Mouse (Mus musculus): ENCODE results near the gene Gse1. TPM values are rescaled to one million over a fixed set of nuclear protein-coding genes. Genes with fewer than 3 reads are reported as not detected.

The Gse1 gene
- polyA plus RNA-seq, 1 experiment from 2014 or later: 31.3 TPM

GRCm38 (mm10) chr8:120264388-120264943 lies 36.2 kb downstream of the Gse1 start:
- no peaks in the 10 kb centered on the region for H3K36me3 ChIP-seq
- 34% methylated on average over 13 of the region's 13 CpGs for WGBS

GRCm38 (mm10) chr8:120264944-120265453 lies 36.7 kb downstream of the Gse1 start:
- peak overlapping the region; percentile 97 for H3K27ac ChIP-seq (replicated peaks)
- peaks cover 66% of the 10 kb centered on the region for H3K4me1 ChIP-seq
- no peaks in the 10 kb centered on the region for H3K9me3 ChIP-seq
- H3K27me3 ChIP-seq: no peaks in the 10 kb centered on the region
- ATAC-seq (replicated peaks): peak; percentile 80
- peak overlapping the region; percentile 8; the same call in 1 of the 2 replicates for H3K4me3 ChIP-seq
- 2% methylated on average over 16 of the region's 16 CpGs for WGBS
- H3K4me2 ChIP-seq (replicated peaks): peak overlapping the region; percentile 37
- H3K9ac ChIP-seq (replicated peaks): no peak overlapping the region
- H3K36me3 ChIP-seq: no peaks in the 10 kb centered on the region

More at GRCm38 (mm10) chr8:120264388-120264943, 36.2 kb downstream of the Gse1 start:
- H3K9me3 ChIP-seq: no peaks in the 10 kb centered on the region
- H3K4me3 ChIP-seq: peak overlapping the region; percentile 8; the same call in 1 of the 2 replicates
- H3K9ac ChIP-seq (replicated peaks): no peak overlapping the region
- no peaks in the 10 kb centered on the region for H3K27me3 ChIP-seq
- H3K4me2 ChIP-seq (replicated peaks): peak overlapping the region; percentile 37
- H3K27ac ChIP-seq (replicated peaks): peak overlapping the region; percentile 97
- no peak; the same call in 1 of the 2 replicates for ATAC-seq (replicated peaks)
- H3K4me1 ChIP-seq: peaks cover 62% of the 10 kb centered on the region

GRCm38 (mm10) chr8:120265471-120265870 lies 37.2 kb downstream of the Gse1 start:
- no peaks in the 10 kb centered on the region for H3K9me3 ChIP-seq
- ATAC-seq (replicated peaks): peak; percentile 53
- peaks cover 70% of the 10 kb centered on the region for H3K4me1 ChIP-seq
- no peaks in the 10 kb centered on the region for H3K27me3 ChIP-seq
- no peaks in the 10 kb centered on the region for H3K36me3 ChIP-seq
- peak overlapping the region; percentile 97 for H3K27ac ChIP-seq (replicated peaks)
- H3K4me3 ChIP-seq: no peak overlapping the region
- H3K9ac ChIP-seq (replicated peaks): 0 out of 2 replicates have a peak overlapping the region, but pooled peaks have one; percentile 35
- 15% methylated on average over 4 of the region's 4 CpGs for WGBS
- no peak overlapping the region for H3K4me2 ChIP-seq (replicated peaks)

- no peaks in the 10 kb centered on the region for H3K9me3 ChIP-seq
- peaks cover 70% of the 10 kb centered on the region for H3K4me1 ChIP-seq
- H3K27me3 ChIP-seq: no peaks in the 10 kb centered on the region
- H3K27ac ChIP-seq (replicated peaks): peak overlapping the region; percentile 63
- no peaks in the 10 kb centered on the region for H3K36me3 ChIP-seq
- no peak overlapping the region for H3K4me3 ChIP-seq
- no peak overlapping the region for H3K9ac ChIP-seq (replicated peaks)
- H3K4me2 ChIP-seq (replicated peaks): no peak overlapping the region
- 59% methylated on average over 19 of the region's 19 CpGs for WGBS
- no peak for ATAC-seq (replicated peaks)
Measured at GRCm38 (mm10) chr8:120268541-120268980, 40.3 kb downstream of the Gse1 start.

- Histone ChIP-seq H3K36me3 (no peaks in the 10 kb centered on the region), H3K4me3 (no peak overlapping the region), H3K9me3 (no peaks in the 10 kb centered on the region), H3K4me2 (replicated peaks) (no peak overlapping the region), H3K9ac (replicated peaks) (no peak overlapping the region), H3K27ac (replicated peaks) (no peak overlapping the region), H3K4me1 (peaks cover 55% of the 10 kb centered on the region), H3K27me3 (no peaks in the 10 kb centered on the region)
- WGBS: 32% methylated on average over 13 of the region's 13 CpGs
- ATAC-seq (replicated peaks): peak; percentile 49
Measured at GRCm38 (mm10) chr8:120270449-120270848, 42.2 kb downstream of the Gse1 start.

GRCm38 (mm10) chr8:120273430-120273829 lies 45.2 kb downstream of the Gse1 start:
- no peaks in the 10 kb centered on the region for H3K27me3 ChIP-seq
- no peak overlapping the region for H3K4me2 ChIP-seq (replicated peaks)
- no peaks in the 10 kb centered on the region for H3K9me3 ChIP-seq
- WGBS: 86% methylated on average over 4 of the region's 4 CpGs
- no peak overlapping the region for H3K4me3 ChIP-seq
- peaks cover 61% of the 10 kb centered on the region for H3K4me1 ChIP-seq
- H3K36me3 ChIP-seq: no peaks in the 10 kb centered on the region
- ATAC-seq (replicated peaks): no peak
- H3K9ac ChIP-seq (replicated peaks): no peak overlapping the region
- H3K27ac ChIP-seq (replicated peaks): no peak overlapping the region

- Histone ChIP-seq H3K4me3 (peak overlapping the region; percentile 35), H3K9me3 (no peaks in the 10 kb centered on the region), H3K4me2 (replicated peaks) (peak overlapping the region; percentile 71), H3K27ac (replicated peaks) (peak overlapping the region; percentile 43), H3K27me3 (no peaks in the 10 kb centered on the region), H3K36me3 (no peaks in the 10 kb centered on the region), H3K9ac (replicated peaks) (peak overlapping the region; percentile 42), H3K4me1 (peaks cover 37% of the 10 kb centered on the region)
- WGBS: under 1% methylated on average over 34 of the region's 49 CpGs
- ATAC-seq (replicated peaks): peak; percentile 62
Measured at GRCm38 (mm10) chr8:120276051-120276890, 48.0 kb downstream of the Gse1 start.

- Histone ChIP-seq H3K27me3 (no peaks in the 10 kb centered on the region), H3K4me1 (peaks cover 37% of the 10 kb centered on the region), H3K9me3 (no peaks in the 10 kb centered on the region), H3K9ac (replicated peaks) (peak overlapping the region; percentile 42), H3K4me3 (peak overlapping the region; percentile 35), H3K36me3 (no peaks in the 10 kb centered on the region), H3K4me2 (replicated peaks) (peak overlapping the region; percentile 71), H3K27ac (replicated peaks) (0 out of 2 replicates have a peak overlapping the region, but pooled peaks have one; percentile 43)
- WGBS: 11% methylated on average over 16 of the region's 16 CpGs
- no peak for ATAC-seq (replicated peaks)
Measured at GRCm38 (mm10) chr8:120276891-120277426, 48.7 kb downstream of the Gse1 start.

GRCm38 (mm10) chr8:120278009-120278408 lies 49.8 kb downstream of the Gse1 start:
- no peaks in the 10 kb centered on the region for H3K27me3 ChIP-seq
- ATAC-seq (replicated peaks): no peak
- H3K36me3 ChIP-seq: no peaks in the 10 kb centered on the region
- H3K27ac ChIP-seq (replicated peaks): no peak overlapping the region
- no peaks in the 10 kb centered on the region for H3K9me3 ChIP-seq
- peaks cover 46% of the 10 kb centered on the region for H3K4me1 ChIP-seq
- H3K4me2 ChIP-seq (replicated peaks): no peak overlapping the region
- H3K9ac ChIP-seq (replicated peaks): no peak overlapping the region
- H3K4me3 ChIP-seq: no peak overlapping the region
- WGBS: 70% methylated on average over 14 of the region's 14 CpGs

GRCm38 (mm10) chr8:120279418-120279817 lies 51.2 kb downstream of the Gse1 start:
- Histone ChIP-seq H3K9me3 (no peaks in the 10 kb centered on the region), H3K4me2 (replicated peaks) (no peak overlapping the region), H3K4me3 (no peak overlapping the region), H3K27ac (replicated peaks) (no peak overlapping the region), H3K27me3 (no peaks in the 10 kb centered on the region), H3K4me1 (peaks cover 59% of the 10 kb centered on the region), H3K9ac (replicated peaks) (no peak overlapping the region), H3K36me3 (no peaks in the 10 kb centered on the region)
- whole genome bisulfite sequencing: 84% methylated on average over 8 of the region's 8 CpGs
- no peak for ATAC-seq (replicated peaks)

GRCm38 (mm10) chr8:120281487-120281886 lies 53.2 kb downstream of the Gse1 start:
- H3K4me3 ChIP-seq: no peak overlapping the region
- H3K9me3 ChIP-seq: no peaks in the 10 kb centered on the region
- no peak overlapping the region for H3K9ac ChIP-seq (replicated peaks)
- H3K27me3 ChIP-seq: no peaks in the 10 kb centered on the region
- 16% methylated on average over 4 of the region's 4 CpGs for WGBS
- peak; percentile 61 for ATAC-seq (replicated peaks)
- no peak overlapping the region for H3K4me2 ChIP-seq (replicated peaks)
- H3K36me3 ChIP-seq: no peaks in the 10 kb centered on the region
- no peak overlapping the region for H3K27ac ChIP-seq (replicated peaks)
- peaks cover 60% of the 10 kb centered on the region for H3K4me1 ChIP-seq

GRCm38 (mm10) chr8:120282465-120282864 lies 54.2 kb downstream of the Gse1 start:
- ATAC-seq (replicated peaks): no peak

More at GRCm38 (mm10) chr8:120282465-120282864, 54.2 kb downstream of the Gse1 start:
- Histone ChIP-seq H3K36me3 (no peaks in the 10 kb centered on the region), H3K27me3 (no peaks in the 10 kb centered on the region), H3K4me3 (no peak overlapping the region), H3K27ac (replicated peaks) (no peak overlapping the region; the same call in 1 of the 2 replicates), H3K4me1 (peaks cover 51% of the 10 kb centered on the region), H3K4me2 (replicated peaks) (no peak overlapping the region), H3K9ac (replicated peaks) (no peak overlapping the region), H3K9me3 (no peaks in the 10 kb centered on the region)
- WGBS: 70% methylated on average over 5 of the region's 5 CpGs

Data from forebrain, embryonic 15.5 days (tissue).